ENCODE assay signal across 14 mouse cellular contexts in the genomic region with DNA sequence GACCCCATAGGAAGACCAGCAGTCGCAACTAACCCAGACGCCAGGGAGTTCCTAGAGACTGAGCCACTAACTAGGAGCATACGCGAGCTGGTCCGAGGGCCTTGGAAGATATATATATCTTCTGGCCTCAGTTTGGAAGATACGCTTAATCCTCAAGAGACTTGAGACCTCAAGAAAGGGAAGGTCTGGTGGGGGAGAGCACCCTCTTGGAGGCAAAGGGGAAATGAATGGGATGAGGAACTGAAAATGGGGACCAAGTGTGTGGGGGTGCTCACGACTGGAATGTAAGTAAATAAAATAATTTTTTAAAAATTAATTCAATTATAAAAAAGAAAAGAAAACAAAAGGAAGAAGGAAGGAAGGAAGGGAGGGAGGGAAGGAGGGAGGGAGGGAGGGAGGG.
"Had no signal": no experiment of that assay in that cellular context is flagged by ENCODE, and none has a peak within 500 bp of the region (broad histone marks: within the 10 kb centered on the region; RNA-seq: fewer than 3 reads in every experiment).

No protein-coding gene starts in this region.

- DNase-seq: lung, adult 18-20 months; lung, embryonic 14.5 days; lung, postnatal 10 days; lung, postnatal 4 days; midbrain, embryonic 14.5 days; retina, postnatal 1 day; right cerebral cortex, adult 18-20 months; right cerebral cortex, postnatal 25 days; right cerebral cortex, postnatal 4 days; spleen, adult 18-20 months; thymus, adult 18-20 months; thymus, postnatal 14 days; thymus, postnatal 36 days had no signal

- ATAC-seq: midbrain, embryonic 16.5 days had no signal
